Mouse (Mus musculus) limb, embryonic 11.5 days (tissue): Measurements from ENCODE around the gene Ctnnd2. TPM values are rescaled to one million over a fixed set of nuclear protein-coding genes. Genes with fewer than 3 reads are reported as not detected.
A peak's percentile ranks its signal among the peaks of the same experiment; 100 is the strongest.

Experiments
- ATAC-seq: fragments of 200-750 bp; cut with Nextera tagmentation; 2 replicates; pipeline ENCODE4 v1.8.0; 2017; ENCODE audit warnings: low read depth; ENCODE audit not compliant: insufficient number of reproducible peaks, low FRiP score, low TSS enrichment
- DNase-seq: peaks from one replicate; pipeline ENCODE4 v3.0.0-alpha.2; 2015; ENCODE audit warnings: low spot score
- H3K27ac ChIP-seq: fragments of 300-500 bp; sonication (generic); replicated peaks from 2 replicates; pipeline ENCODE4 v1.5.1; 2014; ENCODE audit warnings: low read depth, mild to moderate bottlenecking, low read length
- H3K27me3 ChIP-seq: fragments of 300-500 bp; sonication (generic); 2 replicates; pipeline ENCODE4 v1.6.1; 2014; ENCODE audit warnings: mild to moderate bottlenecking, low read length, mixed read lengths; ENCODE audit not compliant: control insufficient read depth, insufficient read depth
- H3K36me3 ChIP-seq: fragments of 300-500 bp; sonication (generic); 2 replicates; pipeline ENCODE4 v1.6.1; 2014; ENCODE audit warnings: mild to moderate bottlenecking, low read length, moderate library complexity, mixed read lengths; ENCODE audit not compliant: control insufficient read depth, insufficient read depth
- H3K4me1 ChIP-seq: fragments of 300-500 bp; sonication (generic); 2 replicates; pipeline ENCODE4 v1.6.1; 2014; ENCODE audit warnings: low read length, mixed read lengths; ENCODE audit not compliant: control insufficient read depth, insufficient read depth
- H3K4me2 ChIP-seq: fragments of 300-500 bp; sonication (generic); 2 replicates; pipeline ENCODE4 v1.6.1; 2014; ENCODE audit warnings: low read depth, mild to moderate bottlenecking, moderate library complexity; ENCODE audit not compliant: severe bottlenecking
- H3K4me3 ChIP-seq: fragments of 300-500 bp; sonication (generic); 2 replicates; pipeline ENCODE4 v1.5.1; 2014; ENCODE audit warnings: low read depth, low read length
- H3K9ac ChIP-seq: fragments of 300-500 bp; sonication (generic); 2 replicates; pipeline ENCODE4 v1.6.1; 2014; ENCODE audit warnings: mild to moderate bottlenecking, low read length
- H3K9me3 ChIP-seq: fragments of 300-500 bp; sonication (generic); 2 replicates; pipeline ENCODE4 v1.6.1; 2016; ENCODE audit warnings: low read length; ENCODE audit not compliant: control insufficient read depth
- WGBS: fragments of 180-500 bp; shearing (Covaris S2); extraction: QIAGEN DNeasy Blood & Tissue Kit; methylation state at CpG from one replicate; pipeline ENCODE4 v1.1.7; 2014; 5-methylcytosine and 5-hydroxymethylcytosine counted together
- polyA plus RNA-seq: library from polyadenylated mRNA; unstranded; fragments of >200 nt; fragmentation: Nextera tagmentation; extraction: Ambion mirVana; gene quantifications from 2 replicates; pipeline ENCODE4 v1.2.1, GENCODE M21; 2014

Ctnnd2 gene
- polyA plus RNA-seq, 1 experiment from 2014 or later, result 2.5 TPM

- no peak overlapping the region for H3K4me3 ChIP-seq
- H3K9ac ChIP-seq, result no peak overlapping the region
- ATAC-seq (no peak), DNase-seq (no peak)
- H3K4me2 ChIP-seq, result no peak overlapping the region
- H3K4me1 ChIP-seq, result no peaks in the 10 kb centered on the region
- WGBS, result 93% methylated on average over 5 of the region's 5 CpGs
- no peak overlapping the region for H3K27ac ChIP-seq
- H3K27me3 ChIP-seq, result no peaks in the 10 kb centered on the region
- no peaks in the 10 kb centered on the region for H3K9me3 ChIP-seq
- no peaks in the 10 kb centered on the region for H3K36me3 ChIP-seq
These were observed 553.7 kb downstream of the Ctnnd2 start for GRCm38 (mm10) chr15:30726066-30726465.

GRCm38 (mm10) chr15:30738178-30738577, 565.8 kb downstream of the Ctnnd2 start:
- H3K4me2 ChIP-seq, result no peak overlapping the region
- no peaks in the 10 kb centered on the region for H3K27me3 ChIP-seq
- H3K36me3 ChIP-seq, result no peaks in the 10 kb centered on the region
- ATAC-seq (no peak), DNase-seq (no peak)
- H3K4me3 ChIP-seq, result no peak overlapping the region
- H3K4me1 ChIP-seq, result no peaks in the 10 kb centered on the region
- H3K9ac ChIP-seq, result no peak overlapping the region
- H3K27ac ChIP-seq, result no peak overlapping the region
- WGBS, result 83% methylated on average over 4 of the region's 4 CpGs
- H3K9me3 ChIP-seq, result no peaks in the 10 kb centered on the region

DNA sequence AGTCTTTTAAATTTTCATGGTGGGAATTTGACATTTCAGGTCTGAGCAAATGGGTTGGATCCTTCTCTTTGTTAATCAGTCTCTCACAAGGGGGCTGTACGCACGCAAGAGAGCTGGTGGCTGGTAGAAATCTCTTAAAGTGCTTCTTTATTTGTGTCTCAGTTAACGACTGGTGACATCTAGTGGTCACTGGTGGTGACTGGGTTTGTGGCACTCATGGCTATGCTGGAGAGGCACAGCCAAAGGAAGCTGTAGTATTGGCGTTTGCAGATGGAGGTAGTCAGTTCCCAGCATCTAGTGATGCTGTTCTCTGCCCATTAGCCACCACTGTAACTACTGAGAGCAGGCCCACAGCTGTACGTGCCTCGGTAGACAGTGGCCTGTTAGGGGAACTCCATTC, 568.3 kb downstream of the Ctnnd2 start:
- DNase-seq (peak; percentile 77), ATAC-seq (peak; percentile 35; the same call in 1 of the 2 replicates)
- H3K27ac ChIP-seq, result no peak overlapping the region
- no peaks in the 10 kb centered on the region for H3K4me1 ChIP-seq
- no peaks in the 10 kb centered on the region for H3K36me3 ChIP-seq
- no peak overlapping the region for H3K9ac ChIP-seq
- 16% methylated on average over 6 of the region's 6 CpGs for WGBS
- no peak overlapping the region for H3K4me2 ChIP-seq
- no peak overlapping the region for H3K4me3 ChIP-seq
- no peaks in the 10 kb centered on the region for H3K27me3 ChIP-seq
- no peaks in the 10 kb centered on the region for H3K9me3 ChIP-seq

GRCm38 (mm10) chr15:30757991-30758390, 585.6 kb downstream of the Ctnnd2 start:
- Histone ChIP-seq H3K27me3 (no peaks in the 10 kb centered on the region), H3K4me1 (no peaks in the 10 kb centered on the region), H3K4me2 (no peak overlapping the region), H3K4me3 (no peak overlapping the region), H3K9ac (no peak overlapping the region), H3K9me3 (no peaks in the 10 kb centered on the region), H3K36me3 (no peaks in the 10 kb centered on the region), H3K27ac (no peak overlapping the region)
- DNase-seq (no peak), ATAC-seq (no peak)
- 82% methylated on average over 2 of the region's 2 CpGs for WGBS

DNA sequence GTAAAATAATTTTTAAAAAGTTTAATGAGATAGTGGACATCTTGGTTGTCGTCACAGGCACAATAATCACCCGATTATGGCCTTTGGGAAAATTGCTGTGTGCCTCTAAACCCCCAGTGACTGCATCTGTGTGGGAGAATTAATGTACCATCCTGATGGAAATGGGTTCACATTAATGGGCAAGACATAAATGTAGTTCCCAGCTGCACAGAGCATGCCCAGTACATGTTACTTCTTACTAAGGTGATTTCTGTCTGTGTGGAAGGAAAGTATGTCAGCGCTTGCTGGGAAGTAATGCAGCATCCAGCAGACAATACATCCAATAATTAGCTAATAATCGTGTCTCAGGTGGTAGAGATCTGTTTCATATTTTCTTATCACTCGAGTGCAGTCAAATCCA, 589.8 kb downstream of the Ctnnd2 start:
- Histone ChIP-seq H3K36me3 (no peaks in the 10 kb centered on the region), H3K4me1 (no peaks in the 10 kb centered on the region), H3K4me2 (no peak overlapping the region), H3K27ac (no peak overlapping the region), H3K27me3 (no peaks in the 10 kb centered on the region), H3K9ac (no peak overlapping the region), H3K4me3 (no peak overlapping the region), H3K9me3 (no peaks in the 10 kb centered on the region)
- ATAC-seq (no peak), DNase-seq (peak; percentile 4)
- WGBS, result 84% methylated on average over 5 of the region's 5 CpGs

- Histone ChIP-seq H3K36me3 (no peaks in the 10 kb centered on the region), H3K4me1 (no peaks in the 10 kb centered on the region), H3K27me3 (no peaks in the 10 kb centered on the region), H3K27ac (no peak overlapping the region), H3K9me3 (no peaks in the 10 kb centered on the region), H3K4me2 (no peak overlapping the region), H3K4me3 (no peak overlapping the region), H3K9ac (no peak overlapping the region)
- 90% methylated on average over 1 of the region's 1 CpGs for WGBS
- DNase-seq, result peak; percentile 3
- no peak for ATAC-seq
These were observed 590.4 kb downstream of the Ctnnd2 start for GRCm38 (mm10) chr15:30762695-30763285.

- 95% methylated on average over 7 of the region's 7 CpGs for WGBS
- Histone ChIP-seq H3K27ac (no peak overlapping the region), H3K27me3 (no peaks in the 10 kb centered on the region), H3K4me1 (no peaks in the 10 kb centered on the region), H3K4me2 (no peak overlapping the region), H3K9ac (no peak overlapping the region), H3K4me3 (no peak overlapping the region), H3K36me3 (no peaks in the 10 kb centered on the region), H3K9me3 (no peaks in the 10 kb centered on the region)
- no peak for DNase-seq
- ATAC-seq, result no peak
These were observed 604.5 kb downstream of the Ctnnd2 start for GRCm38 (mm10) chr15:30776931-30777330.

- DNase-seq, result peak; percentile 13
- H3K4me3 ChIP-seq, result no peak overlapping the region
- WGBS, result 95% methylated on average over 5 of the region's 5 CpGs
- no peak overlapping the region for H3K9ac ChIP-seq
- H3K27me3 ChIP-seq, result no peaks in the 10 kb centered on the region
- H3K4me1 ChIP-seq, result no peaks in the 10 kb centered on the region
- H3K9me3 ChIP-seq, result no peaks in the 10 kb centered on the region
- H3K4me2 ChIP-seq, result no peak overlapping the region
- ATAC-seq, result no peak
- no peak overlapping the region for H3K27ac ChIP-seq
- H3K36me3 ChIP-seq, result no peaks in the 10 kb centered on the region
These were observed 605.4 kb downstream of the Ctnnd2 start for GRCm38 (mm10) chr15:30777801-30778200.

GRCm38 (mm10) chr15:30779903-30780302, 607.5 kb downstream of the Ctnnd2 start:
- Histone ChIP-seq H3K36me3 (no peaks in the 10 kb centered on the region), H3K27me3 (no peaks in the 10 kb centered on the region), H3K4me1 (no peaks in the 10 kb centered on the region), H3K9ac (no peak overlapping the region), H3K4me3 (no peak overlapping the region), H3K27ac (no peak overlapping the region), H3K9me3 (no peaks in the 10 kb centered on the region), H3K4me2 (no peak overlapping the region)
- WGBS, result 80% methylated on average over 1 of the region's 1 CpGs
- ATAC-seq (no peak), DNase-seq (no peak)
